Mouse (Mus musculus) bone marrow macrophage, adult 2 months (primary cell): Measurements from ENCODE around the gene Ak8.
A peak's percentile ranks its signal among the peaks of the same experiment; 100 is the strongest.

Experiments
- CTCF ChIP-seq: IDR thresholded peaks from 2 replicates; pipeline ENCODE4 v1.5.1; 2012; ENCODE audit warnings: low read depth, mild to moderate bottlenecking, low read length, moderate library complexity
- POLR2A ChIP-seq: IDR thresholded peaks from 2 replicates; pipeline ENCODE4 v1.6.1; 2012; ENCODE audit warnings: mild to moderate bottlenecking, low read depth, low read length, borderline replicate concordance

DNA sequence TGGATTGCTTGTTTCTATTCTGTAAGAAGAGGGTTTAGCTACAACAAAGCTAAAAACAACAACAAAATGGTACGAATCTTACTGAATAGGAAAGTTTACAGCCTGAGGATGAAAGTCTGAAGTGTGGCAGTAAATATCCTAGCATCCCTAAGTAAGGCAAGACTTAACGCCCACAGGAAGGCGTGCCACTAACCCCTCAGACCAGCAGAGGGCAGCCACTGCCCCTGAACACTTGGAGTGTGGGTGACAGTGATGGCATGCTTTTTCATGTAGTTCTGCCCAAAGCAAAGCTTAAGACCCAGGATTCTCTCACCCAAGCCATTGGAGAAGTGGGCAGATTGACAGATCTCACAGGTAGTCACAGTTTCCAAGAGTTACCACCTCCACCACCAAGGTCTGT lies 11.5 kb upstream of the Ak8 start:
- no peak for TF ChIP-seq POLR2A
- peak; percentile 46; the same call in 1 of the 2 replicates for TF ChIP-seq CTCF
